In the genomic region with DNA sequence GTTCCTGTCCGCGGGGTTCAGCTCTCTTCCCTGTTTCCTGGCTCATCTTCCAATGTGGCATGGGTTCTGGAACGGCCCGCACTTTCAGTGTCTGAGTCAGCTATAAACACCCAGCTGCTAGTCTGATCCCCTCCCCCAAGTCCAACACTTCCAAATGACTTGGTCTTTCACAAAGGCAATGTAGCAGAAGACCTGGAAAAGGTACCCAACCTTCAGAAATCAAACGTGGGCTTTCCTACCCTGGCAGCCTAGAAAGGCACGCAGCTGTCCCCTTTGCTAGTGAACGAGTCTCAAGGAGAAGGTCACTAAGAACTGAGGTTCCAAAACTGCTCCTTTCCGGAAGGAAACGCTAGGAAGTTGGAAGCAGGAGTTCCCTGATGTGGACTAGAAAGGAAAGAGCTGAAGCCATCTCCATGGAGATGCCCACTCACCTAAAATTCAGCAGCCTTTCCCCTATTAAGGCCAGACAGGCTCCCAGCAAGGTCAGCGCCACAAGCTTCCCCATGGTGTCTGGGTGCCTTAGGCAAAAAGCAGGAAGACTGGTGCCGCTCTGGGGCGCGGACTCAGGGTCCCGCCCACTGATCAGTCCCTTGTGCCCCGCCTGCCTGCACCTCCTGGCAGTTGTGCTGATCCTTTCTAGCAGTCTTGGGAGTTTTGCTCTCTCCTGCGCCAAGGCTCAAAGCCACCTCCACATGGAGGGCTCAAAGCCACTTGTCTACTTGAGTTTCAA, we compare ENCODE assay signal across 8 mouse cellular contexts. TPM values are rescaled to one million over a fixed set of nuclear protein-coding genes. Genes with fewer than 3 reads are reported as not detected.
A peak's percentile ranks its signal among the peaks of the same experiment; 100 is the strongest.
DNase-seq lines count a peak whose midpoint lies in the region; ATAC-seq and TF ChIP-seq lines count a peak whose summit lies in the region.

Gene Pon3, minus strand, starts transcription at position 565 of the 730 bp plus-strand sequence.

- H3K4me1 ChIP-seq in intestine, embryonic 16.5 days (ENCODE audit: control insufficient read depth, insufficient read depth, low read length) = peaks cover 4% of the 10 kb centered on the region; the same call in 1 of the 2 replicates
- H3K4me1 ChIP-seq in liver, embryonic 13.5 days (replicated peaks) = peaks cover 27% of the 10 kb centered on the region

- H3K9me3 ChIP-seq in intestine, embryonic 16.5 days (ENCODE audit: control insufficient read depth, low read length) = no peaks in the 10 kb centered on the region
- H3K9me3 ChIP-seq in liver, embryonic 13.5 days (replicated peaks) = no peaks in the 10 kb centered on the region

- no peak within 1 kb of the TSS for H3ac ChIP-seq in myocyte (ENCODE audit: control insufficient read depth, insufficient read length)

- TF ChIP-seq POLR2A in myocyte (IDR thresholded peaks at IDR 0.05; ENCODE audit: insufficient read length, low read depth) = peak; percentile 44

- no peaks in the 10 kb centered on the region for H3K79me2 ChIP-seq in myocyte (ENCODE audit: control insufficient read depth, insufficient read depth)

- H3K27ac ChIP-seq in left cerebral cortex, adult 2 months = no peak within 1 kb of the TSS
- peak within 1 kb of the TSS; percentile 33; the same call in 1 of the 2 replicates for H3K27ac ChIP-seq in intestine, embryonic 16.5 days (ENCODE audit: low read length)
- H3K27ac ChIP-seq in liver, embryonic 13.5 days = peak within 1 kb of the TSS; percentile 59

- H3K4me3 ChIP-seq in left cerebral cortex, adult 2 months = peak within 1 kb of the TSS; percentile 30
- peak within 1 kb of the TSS; percentile 56 for H3K4me3 ChIP-seq in intestine, embryonic 16.5 days (ENCODE audit: low read length)
- peak within 1 kb of the TSS; percentile 68 for H3K4me3 ChIP-seq in liver, embryonic 13.5 days (replicated peaks)
- peak within 1 kb of the TSS; percentile 4 for H3K4me3 ChIP-seq in myocyte

- intact Hi-C loops in left cerebral cortex, adult 2 months (cut with DNase I) = no loop called here

- 3% methylated on average over 16 of the region's 16 CpGs for WGBS in intestine, embryonic 16.5 days
- WGBS in liver, embryonic 13.5 days (ENCODE audit: insufficient replicate concordance) = 2% methylated on average over 16 of the region's 16 CpGs

- peak; percentile 99 for ATAC-seq in intestine, embryonic 16.5 days
- ATAC-seq in liver, embryonic 13.5 days (ENCODE audit: low read depth) = peak; percentile 100

- peak within 1 kb of the TSS; percentile 70 for H3K9ac ChIP-seq in intestine, embryonic 16.5 days (ENCODE audit: low read depth, low read length)
- H3K9ac ChIP-seq in liver, embryonic 13.5 days = peak within 1 kb of the TSS; percentile 78

- H3K4me2 ChIP-seq in intestine, embryonic 16.5 days (ENCODE audit: low read depth, low read length) = peak within 1 kb of the TSS; percentile 56
- peak within 1 kb of the TSS; percentile 84 for H3K4me2 ChIP-seq in liver, embryonic 13.5 days
- peak within 1 kb of the TSS; percentile 55 for H3K4me2 ChIP-seq in myocyte (ENCODE audit: low read depth)

- H3K27me3 ChIP-seq in intestine, embryonic 16.5 days (replicated peaks; ENCODE audit: control insufficient read depth, insufficient read depth, low read length) = no peaks in the 10 kb centered on the region
- H3K27me3 ChIP-seq in liver, embryonic 13.5 days = no peaks in the 10 kb centered on the region
- H3K27me3 ChIP-seq in myocyte (ENCODE audit: control insufficient read depth, insufficient read depth, insufficient read length) = no peaks in the 10 kb centered on the region

- TF ChIP-seq CTCF in left cerebral cortex, adult 2 months (IDR thresholded peaks at IDR 0.05) = no peak

- DNase-seq in left cerebral cortex, adult 2 months (ENCODE audit: extremely low spot score in 1 of 2, low spot score in 2 of 2) = peak in 1 of 2 experiments; percentile 8
- no peak for DNase-seq in left cerebral cortex, adult 11 months (ENCODE audit: low spot score)
- peak; percentile 71 for DNase-seq in embryo, embryonic 11 days
- DNase-seq in heart, adult 11 months = peak; percentile 98
- peak; percentile 70 for DNase-seq in liver, embryonic 13.5 days
- DNase-seq in testis, postnatal 14 days (ENCODE audit: low spot score) = peak; percentile 38

- no peaks in the 10 kb centered on the region for H3K36me3 ChIP-seq in intestine, embryonic 16.5 days (ENCODE audit: control insufficient read depth, insufficient read depth, low read length)
- H3K36me3 ChIP-seq in liver, embryonic 13.5 days = 0 out of 2 replicates have a peak, but pooled peaks cover 3% of the 10 kb centered on the region
- H3K36me3 ChIP-seq in myocyte (ENCODE audit: control insufficient read depth, insufficient read depth) = no peaks in the 10 kb centered on the region

TF ChIP-seq in myocyte, 11 proteins besides CTCF, POLR2A, EP300 and RAD21:
- no peak for TF ChIP-seq MAX (IDR thresholded peaks at IDR 0.05; ENCODE audit: low read depth)
- no peak for TF ChIP-seq TCF3 (IDR thresholded peaks at IDR 0.05; ENCODE audit: insufficient read length, low read depth)
- no peak for TF ChIP-seq USF1 (IDR thresholded peaks at IDR 0.05; ENCODE audit: low read depth)

RNA-seq across cellular contexts. Expression of gene Pon3, which starts in this region (rescaled TPM):
- total RNA-seq in left cerebral cortex, adult 2 months (2021) = 1 to 10 TPM; 2.0 to 2.5 TPM
- 27.7 and 30.2 TPM in 2 replicates for polyA plus RNA-seq in intestine, embryonic 16.5 days (2015; fragmentation: Nextera tagmentation; extraction: Ambion mirVana)
- polyA plus RNA-seq in liver, embryonic 13.5 days (2015; fragmentation: Nextera tagmentation; extraction: Ambion mirVana) = 15.7 and 17.8 TPM in 2 replicates
- 1.8 TPM for polyA plus RNA-seq in myocyte (2012; fragmentation: generic; extraction: Trizol)

Comparison
In these comparisons a context has a peak if more than half of its experiments do, and no peak if none do; other contexts are left out.
1. H3K4me3 ChIP-seq: peak in every context shown above with its lines; median percentile 68 in liver, embryonic 13.5 days; 56 in intestine, embryonic 16.5 days; 30 in left cerebral cortex, adult 2 months; 4 in myocyte.